ENCODE assay signal across 8 mouse cellular contexts in the genomic region with DNA sequence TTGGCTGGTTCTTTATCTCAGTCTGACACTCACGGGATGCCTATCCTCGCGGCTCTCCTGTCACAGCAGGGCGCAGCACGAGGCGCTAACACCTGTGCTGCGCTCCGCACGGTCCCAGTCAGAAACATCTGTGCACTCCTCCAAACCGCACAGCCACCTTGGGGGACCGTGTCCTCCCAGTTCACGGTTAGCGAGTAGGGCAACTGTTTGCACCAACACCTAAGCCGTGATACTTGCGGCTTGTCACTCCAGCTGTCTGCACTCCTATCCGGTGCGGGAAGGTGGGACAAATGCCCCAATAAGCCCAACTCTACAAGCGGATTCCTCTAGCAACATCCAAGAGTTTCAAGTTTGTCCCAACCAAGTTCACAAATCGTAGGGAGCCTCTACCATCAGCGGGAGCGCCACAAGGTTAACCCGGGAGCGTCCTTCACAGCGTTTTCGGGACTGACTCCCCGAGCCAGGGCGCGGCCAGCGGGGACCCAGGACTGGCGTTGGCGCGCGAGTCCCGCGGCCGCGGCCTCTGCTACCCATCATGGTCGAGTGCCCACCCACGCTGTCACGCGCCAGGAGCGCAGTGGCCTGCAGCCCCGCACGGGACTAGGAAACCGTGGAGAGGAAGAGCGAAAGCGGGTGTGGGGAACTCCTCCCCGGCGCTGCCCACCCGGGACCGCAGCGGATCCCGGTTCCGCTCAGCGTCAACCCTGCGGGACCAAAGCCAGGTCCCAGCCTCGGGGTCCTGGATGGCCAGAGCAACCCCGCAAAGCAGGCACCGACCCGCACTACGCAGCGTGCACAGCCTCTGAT. TPM values are rescaled to one million over a fixed set of nuclear protein-coding genes. Genes with fewer than 3 reads are reported as not detected.
DNase-seq lines count a peak whose midpoint lies in the region; ATAC-seq lines count a peak whose summit lies in the region.

No protein-coding gene starts in this region.

- H3K9ac ChIP-seq in kidney, embryonic 15.5 days, result peak overlapping the region; percentile 80
- H3K9ac ChIP-seq in embryonic facial prominence, embryonic 14.5 days (ENCODE audit: low read depth, low read length), result peak overlapping the region; percentile 92
- peak overlapping the region; percentile 74 for H3K9ac ChIP-seq in hindbrain, embryonic 11.5 days (ENCODE audit: low read depth, low read length)
- H3K9ac ChIP-seq in liver, embryonic 13.5 days, result peak overlapping the region; percentile 81
- H3K9ac ChIP-seq in neural tube, embryonic 11.5 days (ENCODE audit: low read length), result peak overlapping the region; percentile 59

- H3K4me1 ChIP-seq in kidney, embryonic 15.5 days, result peaks cover 21% of the 10 kb centered on the region
- peaks cover 12% of the 10 kb centered on the region; the same call in 1 of the 2 replicates for H3K4me1 ChIP-seq in embryonic facial prominence, embryonic 14.5 days (ENCODE audit: control insufficient read depth, insufficient read depth, low read length)
- no peaks in the 10 kb centered on the region for H3K4me1 ChIP-seq in hindbrain, embryonic 11.5 days (replicated peaks; ENCODE audit: control insufficient read depth, insufficient read depth, low read length)
- peaks cover 27% of the 10 kb centered on the region for H3K4me1 ChIP-seq in liver, embryonic 13.5 days (replicated peaks)
- peaks cover 3% of the 10 kb centered on the region; the same call in 1 of the 2 replicates for H3K4me1 ChIP-seq in neural tube, embryonic 11.5 days (ENCODE audit: control insufficient read depth, insufficient read depth, low read length)

- DNase-seq in kidney, adult 9 months, result no peak
- peak; percentile 57 for DNase-seq in adipocyte (ENCODE audit: low spot score)
- no peak for DNase-seq in embryonic facial prominence, embryonic 14.5 days (ENCODE audit: low spot score)
- DNase-seq in hindbrain, embryonic 11.5 days (ENCODE audit: low spot score), result peak; percentile 66
- peak; percentile 33 for DNase-seq in liver, embryonic 13.5 days
- DNase-seq in neural tube, embryonic 11.5 days (ENCODE audit: low spot score), result peak; percentile 56
- DNase-seq in thymus, adult 18-20 months, result peak; percentile 76 to 80

- H3K4me2 ChIP-seq in kidney, embryonic 15.5 days, result peak overlapping the region; percentile 90
- H3K4me2 ChIP-seq in embryonic facial prominence, embryonic 14.5 days (ENCODE audit: low read depth, low read length), result peak overlapping the region; percentile 58
- peak overlapping the region; percentile 100 for H3K4me2 ChIP-seq in hindbrain, embryonic 11.5 days (replicated peaks; ENCODE audit: low read depth, low read length)
- H3K4me2 ChIP-seq in liver, embryonic 13.5 days, result peak overlapping the region; percentile 93
- peak overlapping the region; percentile 98 for H3K4me2 ChIP-seq in neural tube, embryonic 11.5 days (ENCODE audit: low read depth)

- H3K4me3 ChIP-seq in kidney, embryonic 15.5 days (replicated peaks), result peak overlapping the region; percentile 81
- H3K4me3 ChIP-seq in embryonic facial prominence, embryonic 14.5 days (ENCODE audit: low read depth, low read length), result peak overlapping the region; percentile 78
- peak overlapping the region; percentile 76 for H3K4me3 ChIP-seq in hindbrain, embryonic 11.5 days (ENCODE audit: low read depth, low read length)
- H3K4me3 ChIP-seq in liver, embryonic 13.5 days (replicated peaks), result peak overlapping the region; percentile 76
- peak overlapping the region; percentile 73 for H3K4me3 ChIP-seq in neural tube, embryonic 11.5 days (ENCODE audit: low read depth, low read length)

- H3K36me3 ChIP-seq in kidney, embryonic 15.5 days, result no peaks in the 10 kb centered on the region
- no peaks in the 10 kb centered on the region for H3K36me3 ChIP-seq in embryonic facial prominence, embryonic 14.5 days (ENCODE audit: control insufficient read depth, insufficient read depth, low read length)
- no peaks in the 10 kb centered on the region for H3K36me3 ChIP-seq in hindbrain, embryonic 11.5 days (ENCODE audit: control insufficient read depth, insufficient read depth, low read length)
- H3K36me3 ChIP-seq in liver, embryonic 13.5 days, result no peaks in the 10 kb centered on the region
- no peaks in the 10 kb centered on the region for H3K36me3 ChIP-seq in neural tube, embryonic 11.5 days (ENCODE audit: control insufficient read depth, insufficient read depth, low read length)

- peak; percentile 44; the same call in 1 of the 2 replicates for ATAC-seq in kidney, embryonic 15.5 days (replicated peaks; ENCODE audit: low FRiP score)
- ATAC-seq in embryonic facial prominence, embryonic 14.5 days (ENCODE audit: low read depth), result peak; percentile 10; the same call in 1 of the 2 replicates
- ATAC-seq in hindbrain, embryonic 11.5 days (ENCODE audit: low FRiP score), result peak; percentile 43
- peak; percentile 73 for ATAC-seq in liver, embryonic 13.5 days (ENCODE audit: low read depth)
- peak; percentile 24 for ATAC-seq in neural tube, embryonic 11.5 days (ENCODE audit: insufficient read depth, low FRiP score, low TSS enrichment)

- under 1% methylated on average over 62 of the region's 62 CpGs for WGBS in kidney, embryonic 15.5 days
- WGBS in embryonic facial prominence, embryonic 14.5 days, result under 1% methylated on average over 45 of the region's 62 CpGs
- WGBS in hindbrain, embryonic 11.5 days, result under 1% methylated on average over 62 of the region's 62 CpGs
- under 1% methylated on average over 62 of the region's 62 CpGs for WGBS in liver, embryonic 13.5 days (ENCODE audit: insufficient replicate concordance)
- under 1% methylated on average over 61 of the region's 62 CpGs for WGBS in neural tube, embryonic 11.5 days

- peaks cover 23% of the 10 kb centered on the region for H3K27me3 ChIP-seq in kidney, embryonic 15.5 days
- no peaks in the 10 kb centered on the region for H3K27me3 ChIP-seq in embryonic facial prominence, embryonic 14.5 days (replicated peaks; ENCODE audit: control insufficient read depth, insufficient read depth, low read length)
- H3K27me3 ChIP-seq in hindbrain, embryonic 11.5 days (ENCODE audit: control insufficient read depth, insufficient read depth, low read length), result peaks cover 11% of the 10 kb centered on the region
- peaks cover 26% of the 10 kb centered on the region for H3K27me3 ChIP-seq in liver, embryonic 13.5 days
- H3K27me3 ChIP-seq in neural tube, embryonic 11.5 days (ENCODE audit: control insufficient read depth, insufficient read depth, low read length), result peaks cover 6% of the 10 kb centered on the region; the same call in 1 of the 2 replicates

- H3K27ac ChIP-seq in kidney, embryonic 15.5 days, result peak overlapping the region; percentile 93
- H3K27ac ChIP-seq in embryonic facial prominence, embryonic 14.5 days (replicated peaks; ENCODE audit: low read depth, low read length), result peak overlapping the region; percentile 93
- H3K27ac ChIP-seq in hindbrain, embryonic 11.5 days (ENCODE audit: low read depth, low read length), result peak overlapping the region; percentile 70; the same call in 1 of the 2 replicates
- peak overlapping the region; percentile 73 for H3K27ac ChIP-seq in liver, embryonic 13.5 days
- H3K27ac ChIP-seq in neural tube, embryonic 11.5 days (ENCODE audit: low read depth, low read length), result no peak overlapping the region

- H3K9me3 ChIP-seq in kidney, embryonic 15.5 days (replicated peaks), result no peaks in the 10 kb centered on the region
- no peaks in the 10 kb centered on the region for H3K9me3 ChIP-seq in embryonic facial prominence, embryonic 14.5 days (ENCODE audit: control insufficient read depth, low read length)
- H3K9me3 ChIP-seq in hindbrain, embryonic 11.5 days (ENCODE audit: control insufficient read depth, low read length), result no peaks in the 10 kb centered on the region
- no peaks in the 10 kb centered on the region for H3K9me3 ChIP-seq in liver, embryonic 13.5 days (replicated peaks)
- no peaks in the 10 kb centered on the region for H3K9me3 ChIP-seq in neural tube, embryonic 11.5 days (ENCODE audit: control insufficient read depth, low read length)

RNA-seq across cellular contexts. Expression of gene Tgfbr3, which starts 0.8 kb away (rescaled TPM):
- 15.8 and 19.8 TPM in 2 replicates for polyA plus RNA-seq in kidney, embryonic 15.5 days (2015; fragmentation: Nextera tagmentation; extraction: Ambion mirVana)
- polyA plus RNA-seq in embryonic facial prominence, embryonic 14.5 days (2014; fragmentation: Nextera tagmentation; extraction: Ambion mirVana), result 35.6 and 36.5 TPM in 2 replicates
- 7.5 and 9.6 TPM in 2 replicates for polyA plus RNA-seq in hindbrain, embryonic 11.5 days (2014; fragmentation: Nextera tagmentation; extraction: Ambion mirVana)
- 7.1 and 9.9 TPM in 2 replicates for polyA plus RNA-seq in liver, embryonic 13.5 days (2015; fragmentation: Nextera tagmentation; extraction: Ambion mirVana)
- polyA plus RNA-seq in neural tube, embryonic 11.5 days (2014; fragmentation: Nextera tagmentation; extraction: Ambion mirVana), result 8.2 and 8.6 TPM in 2 replicates

RNA-seq across cellular contexts. Expression of gene Brdt, which starts 42.3 kb away (rescaled TPM):
- polyA plus RNA-seq in kidney, embryonic 15.5 days (2015; fragmentation: Nextera tagmentation; extraction: Ambion mirVana), result 1.7 and 2.0 TPM in 2 replicates
- 4.2 and 5.0 TPM in 2 replicates for polyA plus RNA-seq in embryonic facial prominence, embryonic 14.5 days (2014; fragmentation: Nextera tagmentation; extraction: Ambion mirVana)
- polyA plus RNA-seq in hindbrain, embryonic 11.5 days (2014; fragmentation: Nextera tagmentation; extraction: Ambion mirVana), result 1.2 and 2.1 TPM in 2 replicates
- 0.18 and 0.19 TPM in 2 replicates for polyA plus RNA-seq in liver, embryonic 13.5 days (2015; fragmentation: Nextera tagmentation; extraction: Ambion mirVana)
- polyA plus RNA-seq in neural tube, embryonic 11.5 days (2014; fragmentation: Nextera tagmentation; extraction: Ambion mirVana), result 1.8 and 2.9 TPM in 2 replicates

Comparison
In these comparisons a context has a peak if more than half of its experiments do, and no peak if none do; other contexts are left out.
1. ATAC-seq: peak in every context shown above with its lines; median percentile 73 in liver, embryonic 13.5 days; 44 in kidney, embryonic 15.5 days; 43 in hindbrain, embryonic 11.5 days; 24 in neural tube, embryonic 11.5 days; 10 in embryonic facial prominence, embryonic 14.5 days.
2. DNase-seq: peak in adipocyte (single experiment), hindbrain, embryonic 11.5 days (single experiment), liver, embryonic 13.5 days (single experiment), neural tube, embryonic 11.5 days (single experiment) and thymus, adult 18-20 months (2 of 2); none in kidney, adult 9 months (single experiment) and embryonic facial prominence, embryonic 14.5 days (single experiment).
3. Peak in every context shown above with its lines, with median percentiles within 50 percentile points of each other: H3K4me2 ChIP-seq, H3K4me3 ChIP-seq and H3K9ac ChIP-seq.